Comparison of ENCODE assay signal across 16 mouse cellular contexts in the genomic region with DNA sequence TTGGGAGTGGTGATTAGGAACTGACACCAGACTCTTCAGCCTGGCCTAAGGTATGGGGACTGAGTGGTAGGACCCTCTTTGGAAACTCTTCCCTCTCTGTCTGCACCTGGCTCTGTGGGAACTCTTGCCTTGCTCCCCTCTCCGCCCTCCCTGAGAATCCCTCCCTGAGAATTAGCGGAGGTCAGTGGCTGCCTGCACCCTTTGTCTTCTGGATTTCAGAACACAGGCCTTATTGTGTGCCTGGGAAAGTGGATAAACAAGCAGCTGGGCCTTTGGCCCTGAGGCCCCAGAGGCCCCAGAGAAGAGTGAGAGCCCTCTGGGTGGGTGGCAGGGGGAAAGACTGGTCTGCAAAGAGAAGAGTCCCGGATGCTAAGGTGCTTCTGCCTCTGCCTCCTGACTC. TPM values are rescaled to one million over a fixed set of nuclear protein-coding genes. Genes with fewer than 3 reads are reported as not detected.
A peak's percentile ranks its signal among the peaks of the same experiment; 100 is the strongest.
DNase-seq lines count a peak whose midpoint lies in the region; ATAC-seq and TF ChIP-seq lines count a peak whose summit lies in the region.
"Had no signal": no experiment of that assay in that cellular context is flagged by ENCODE, and none has a peak within 500 bp of the region (broad histone marks: within the 10 kb centered on the region; RNA-seq: fewer than 3 reads in every experiment).

No protein-coding gene starts in this region.

- no peaks in the 10 kb centered on the region for H3K9me3 ChIP-seq in forebrain, embryonic 10.5 days
- H3K9me3 ChIP-seq in forebrain, postnatal 0 days (ENCODE audit: low read length), result no peaks in the 10 kb centered on the region
- H3K9me3 ChIP-seq in midbrain, embryonic 10.5 days (replicated peaks), result no peaks in the 10 kb centered on the region
- no peaks in the 10 kb centered on the region for H3K9me3 ChIP-seq in midbrain, embryonic 14.5 days (ENCODE audit: control insufficient read depth, low read length)
- H3K9me3 ChIP-seq in limb, embryonic 10.5 days (replicated peaks), result no peaks in the 10 kb centered on the region
- H3K9me3 ChIP-seq: heart, embryonic 13.5 days; liver, embryonic 12.5 days had no signal

- peak; percentile 53 for DNase-seq in forebrain, embryonic 10.5 days (ENCODE audit: extremely low spot score, low spot score)
- no peak for DNase-seq in forebrain, postnatal 0 days
- peak; percentile 54 for DNase-seq in midbrain, embryonic 10.5 days (ENCODE audit: low spot score)
- DNase-seq in midbrain, embryonic 14.5 days, result no peak
- DNase-seq in brain, adult 2 months (ENCODE audit: low read depth, low spot score), result peak; percentile 65
- DNase-seq in limb, embryonic 10.5 days (ENCODE audit: low spot score), result no peak
- DNase-seq in gastrocnemius, postnatal 10 days, result no peak
- no peak for DNase-seq in kidney, postnatal 25 days
- DNase-seq: adrenal gland, postnatal 25 days; cerebellum, postnatal 14 days; heart, postnatal 4 days had no signal

- TF ChIP-seq CTCF in forebrain, postnatal 0 days (IDR thresholded peaks at IDR 0.05; ENCODE audit: low read depth), result no peak

- H3K36me3 ChIP-seq in forebrain, embryonic 10.5 days (replicated peaks), result 0 out of 2 replicates have a peak, but pooled peaks cover 3% of the 10 kb centered on the region
- H3K36me3 ChIP-seq in forebrain, postnatal 0 days (ENCODE audit: insufficient read depth), result 0 out of 2 replicates have a peak, but pooled peaks cover 3% of the 10 kb centered on the region
- H3K36me3 ChIP-seq in midbrain, embryonic 10.5 days, result 0 out of 2 replicates have a peak, but pooled peaks cover 3% of the 10 kb centered on the region
- H3K36me3 ChIP-seq in midbrain, embryonic 14.5 days (ENCODE audit: control insufficient read depth, insufficient read depth, low read length), result no peaks in the 10 kb centered on the region
- no peaks in the 10 kb centered on the region for H3K36me3 ChIP-seq in limb, embryonic 10.5 days
- H3K36me3 ChIP-seq: heart, embryonic 13.5 days; liver, embryonic 12.5 days had no signal

- peaks cover 76% of the 10 kb centered on the region for H3K4me1 ChIP-seq in forebrain, embryonic 10.5 days
- H3K4me1 ChIP-seq in forebrain, postnatal 0 days (ENCODE audit: insufficient read depth), result peaks cover 6% of the 10 kb centered on the region; the same call in 1 of the 2 replicates
- peaks cover 90% of the 10 kb centered on the region for H3K4me1 ChIP-seq in midbrain, embryonic 10.5 days
- H3K4me1 ChIP-seq in midbrain, embryonic 14.5 days (ENCODE audit: control insufficient read depth, insufficient read depth, low read length), result peaks cover 36% of the 10 kb centered on the region
- peaks cover 42% of the 10 kb centered on the region for H3K4me1 ChIP-seq in limb, embryonic 10.5 days

- H3K27me3 ChIP-seq in forebrain, embryonic 10.5 days (ENCODE audit: poor library complexity, severe bottlenecking), result peaks cover 39% of the 10 kb centered on the region
- H3K27me3 ChIP-seq in forebrain, postnatal 0 days (ENCODE audit: insufficient read depth, low read length), result no peaks in the 10 kb centered on the region
- H3K27me3 ChIP-seq in midbrain, embryonic 10.5 days (ENCODE audit: low read depth, poor library complexity, severe bottlenecking), result no peaks in the 10 kb centered on the region; the same call in 1 of the 2 replicates
- no peaks in the 10 kb centered on the region for H3K27me3 ChIP-seq in midbrain, embryonic 14.5 days (ENCODE audit: control insufficient read depth, insufficient read depth, low read length)
- H3K27me3 ChIP-seq in limb, embryonic 10.5 days (ENCODE audit: low read depth, poor library complexity, severe bottlenecking), result peaks cover 8% of the 10 kb centered on the region; the same call in 1 of the 2 replicates
- H3K27me3 ChIP-seq: CH12.LX had no signal

- WGBS in forebrain, embryonic 10.5 days, result 8% methylated on average over 3 of the region's 3 CpGs
- WGBS in forebrain, postnatal 0 days, result 19% methylated on average over 3 of the region's 3 CpGs
- 17% methylated on average over 3 of the region's 3 CpGs for WGBS in midbrain, embryonic 10.5 days
- WGBS in midbrain, embryonic 14.5 days, result 13% methylated on average over 3 of the region's 3 CpGs
- WGBS in limb, embryonic 10.5 days, result 47% methylated on average over 3 of the region's 3 CpGs

- peak overlapping the region; percentile 80 for H3K27ac ChIP-seq in forebrain, embryonic 10.5 days
- no peak overlapping the region for H3K27ac ChIP-seq in forebrain, postnatal 0 days (ENCODE audit: low read depth, low read length)
- H3K27ac ChIP-seq in midbrain, embryonic 10.5 days (replicated peaks), result peak overlapping the region; percentile 84
- H3K27ac ChIP-seq in midbrain, embryonic 14.5 days (replicated peaks; ENCODE audit: low read depth, low read length), result no peak overlapping the region
- peak overlapping the region; percentile 47 for H3K27ac ChIP-seq in limb, embryonic 10.5 days
- H3K27ac ChIP-seq: heart, embryonic 13.5 days; kidney, postnatal 0 days; liver, embryonic 12.5 days had no signal

- no peak overlapping the region for H3K4me2 ChIP-seq in forebrain, postnatal 0 days (ENCODE audit: low read depth)
- H3K4me2 ChIP-seq in midbrain, embryonic 14.5 days (ENCODE audit: low read length), result no peak overlapping the region
- H3K4me2 ChIP-seq: heart, embryonic 13.5 days; liver, embryonic 12.5 days had no signal

- no peak overlapping the region for H3K4me3 ChIP-seq in forebrain, embryonic 10.5 days
- no peak overlapping the region for H3K4me3 ChIP-seq in forebrain, postnatal 0 days (ENCODE audit: low read depth, low read length)
- peak overlapping the region; percentile 25 for H3K4me3 ChIP-seq in midbrain, embryonic 10.5 days
- H3K4me3 ChIP-seq in midbrain, embryonic 14.5 days (replicated peaks; ENCODE audit: low read depth, low read length), result no peak overlapping the region
- no peak overlapping the region for H3K4me3 ChIP-seq in limb, embryonic 10.5 days
- H3K4me3 ChIP-seq: heart, embryonic 13.5 days; liver, embryonic 12.5 days had no signal

- ATAC-seq in forebrain, postnatal 0 days, result no peak
- ATAC-seq in midbrain, embryonic 14.5 days (ENCODE audit: low FRiP score, low TSS enrichment), result no peak
- ATAC-seq: intestine, embryonic 16.5 days; liver, embryonic 12.5 days had no signal

- no peak overlapping the region for H3K9ac ChIP-seq in forebrain, postnatal 0 days
- no peak overlapping the region for H3K9ac ChIP-seq in midbrain, embryonic 14.5 days (replicated peaks; ENCODE audit: low read length)
- H3K9ac ChIP-seq: heart, embryonic 13.5 days; liver, embryonic 12.5 days had no signal

RNA-seq across cellular contexts. Expression of gene Rab11fip4, which starts 22.1 kb away (rescaled TPM):
- polyA plus RNA-seq in forebrain, embryonic 10.5 days (2016; fragmentation: Nextera tagmentation; extraction: Ambion mirVana), result 20.1 and 23.3 TPM in 2 replicates
- 80.9 and 86.2 TPM in 2 replicates for total RNA-seq in forebrain, postnatal 0 days (2014; rRNA removed)
- 18.7 and 21.7 TPM in 2 replicates for polyA plus RNA-seq in forebrain, postnatal 0 days (2015; fragmentation: Nextera tagmentation; extraction: Ambion mirVana)
- 18.6 and 23.4 TPM in 2 replicates for polyA plus RNA-seq in midbrain, embryonic 10.5 days (2016; fragmentation: Nextera tagmentation; extraction: Ambion mirVana)
- 22.0 and 24.4 TPM in 2 replicates for polyA plus RNA-seq in midbrain, embryonic 14.5 days (2014; fragmentation: Nextera tagmentation; extraction: Ambion mirVana)
- polyA plus RNA-seq in limb, embryonic 10.5 days (2016; fragmentation: Nextera tagmentation; extraction: Ambion mirVana), result 9.5 and 13.4 TPM in 2 replicates
- 1 to 10 TPM in 1 of 2 experiments, under 1 TPM in 1; 0.80 to 1.6 TPM for total RNA-seq in gastrocnemius, postnatal 10 days (2021)

Comparison
In these comparisons a context has a peak if more than half of its experiments do, and no peak if none do; other contexts are left out.
1. DNase-seq: peak in forebrain, embryonic 10.5 days (single experiment), midbrain, embryonic 10.5 days (single experiment) and brain, adult 2 months (single experiment); none in forebrain, postnatal 0 days (single experiment), midbrain, embryonic 14.5 days (single experiment), limb, embryonic 10.5 days (single experiment), gastrocnemius, postnatal 10 days (single experiment) and kidney, postnatal 25 days (0 of 2).
2. H3K27ac ChIP-seq: peak in forebrain, embryonic 10.5 days (single experiment), midbrain, embryonic 10.5 days (single experiment) and limb, embryonic 10.5 days (single experiment); none in forebrain, postnatal 0 days (single experiment) and midbrain, embryonic 14.5 days (single experiment).